ENCODE assay signal across 11 mouse cellular contexts in the genomic region with DNA sequence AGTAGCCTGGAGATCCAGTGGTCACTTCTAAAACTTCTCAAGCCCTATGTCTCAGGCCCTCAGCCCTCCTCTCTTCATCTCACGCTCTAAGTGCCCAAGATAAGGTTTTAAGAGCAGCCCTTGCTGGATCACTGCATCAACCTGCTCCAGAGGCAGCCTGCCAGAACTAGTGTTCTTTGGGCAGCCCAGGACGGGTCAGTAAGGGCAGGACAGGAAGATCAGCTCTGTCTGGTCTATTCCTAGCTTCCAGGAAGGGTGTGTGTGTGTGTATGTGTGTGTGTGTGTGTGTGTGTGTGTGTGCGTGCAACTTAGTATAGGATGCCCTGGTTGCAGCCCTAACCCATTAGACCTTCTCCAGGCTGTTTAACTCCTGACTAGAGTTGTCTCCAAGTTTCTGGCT. TPM values are rescaled to one million over a fixed set of nuclear protein-coding genes. Genes with fewer than 3 reads are reported as not detected.
DNase-seq lines count a peak whose midpoint lies in the region; ATAC-seq and TF ChIP-seq lines count a peak whose summit lies in the region.
"Had no signal": no experiment of that assay in that cellular context is flagged by ENCODE, and none has a peak within 500 bp of the region (broad histone marks: within the 10 kb centered on the region; RNA-seq: fewer than 3 reads in every experiment).

No protein-coding gene starts in this region.

- intact Hi-C loops in left cerebral cortex, postnatal 36 days (cut with DNase I), result no loop called here

- 0 out of 2 replicates have a peak overlapping the region, but pooled peaks have one; percentile 36 for H3K4me2 ChIP-seq in lung, postnatal 0 days (replicated peaks; ENCODE audit: low read depth, low read length)
- H3K4me2 ChIP-seq: limb, embryonic 12.5 days had no signal

- TF ChIP-seq CTCF in layer of hippocampus, adult 2 months (conservative IDR thresholded peaks at IDR 0.05), result no peak
- TF ChIP-seq CTCF in cortical plate, adult 2 months (IDR thresholded peaks at IDR 0.05; ENCODE audit: extremely low read depth, insufficient read depth, low read length), result no peak
- no peak for TF ChIP-seq CTCF in lung, postnatal 0 days (IDR thresholded peaks at IDR 0.05)

- no peak for DNase-seq in layer of hippocampus, adult 2 months (ENCODE audit: low spot score in 2 of 2)
- DNase-seq in layer of hippocampus, adult 9-10 months (ENCODE audit: low spot score), result no peak
- peak; percentile 61 for DNase-seq in kidney, adult 18-20 months
- no peak for DNase-seq in lung, postnatal 0 days (ENCODE audit: low spot score)
- DNase-seq in frontal cortex, adult 2 months (ENCODE audit: extremely low spot score in 1 of 2, low spot score in 1 of 2), result no peak
- no peak for DNase-seq in cerebellum, postnatal 14 days
- DNase-seq in left cerebral cortex, postnatal 36 days (ENCODE audit: low spot score in 2 of 2), result no peak

- no peaks in the 10 kb centered on the region for H3K9me3 ChIP-seq in lung, postnatal 0 days (ENCODE audit: low read length)
- H3K9me3 ChIP-seq: hindbrain, embryonic 10.5 days; limb, embryonic 12.5 days had no signal

- H3K27me3 ChIP-seq in lung, postnatal 0 days (replicated peaks; ENCODE audit: insufficient read depth, low read length), result no peaks in the 10 kb centered on the region

- H3K36me3 ChIP-seq in lung, postnatal 0 days (ENCODE audit: insufficient read depth, low read length), result no peaks in the 10 kb centered on the region
- H3K36me3 ChIP-seq: hindbrain, embryonic 10.5 days; limb, embryonic 12.5 days had no signal

- H3K4me1 ChIP-seq in cortical plate, adult 2 months (ENCODE audit: control insufficient read depth, insufficient read depth, low read length), result 0 out of 2 replicates have a peak, but pooled peaks cover 3% of the 10 kb centered on the region
- H3K4me1 ChIP-seq in lung, postnatal 0 days (ENCODE audit: insufficient read depth, low read depth, low read length), result no peaks in the 10 kb centered on the region; the same call in 1 of the 2 replicates
- H3K4me1 ChIP-seq: limb, embryonic 12.5 days had no signal

- H3K27ac ChIP-seq in layer of hippocampus, adult 2 months, result peak overlapping the region; percentile 88
- 0 out of 2 replicates have a peak overlapping the region, but pooled peaks have one; percentile 26 for H3K27ac ChIP-seq in cortical plate, adult 2 months (ENCODE audit: insufficient read depth, low read length)
- H3K27ac ChIP-seq in lung, postnatal 0 days (ENCODE audit: low read length), result peak overlapping the region; percentile 14; the same call in 1 of the 2 replicates
- H3K27ac ChIP-seq: limb, embryonic 12.5 days had no signal

- 0 out of 2 replicates have a peak, but pooled peaks have one; percentile 3 for TF ChIP-seq EP300 in lung, postnatal 0 days (IDR thresholded peaks at IDR 0.05)

- WGBS in lung, postnatal 0 days, result 26% methylated on average over 3 of the region's 3 CpGs

- H3K4me3 ChIP-seq in layer of hippocampus, adult 2 months, result peak overlapping the region; percentile 63
- H3K4me3 ChIP-seq in cortical plate, adult 2 months (ENCODE audit: insufficient read depth, low read length), result peak overlapping the region; percentile 40
- H3K4me3 ChIP-seq in lung, postnatal 0 days (ENCODE audit: low read depth, low read length), result peak overlapping the region; percentile 12; the same call in 1 of the 2 replicates
- H3K4me3 ChIP-seq: hindbrain, embryonic 10.5 days; limb, embryonic 12.5 days had no signal

- no peak overlapping the region for H3K9ac ChIP-seq in lung, postnatal 0 days (replicated peaks; ENCODE audit: low read depth)
- H3K9ac ChIP-seq: limb, embryonic 12.5 days had no signal

- peak; percentile 68 for ATAC-seq in lung, postnatal 0 days

- no peak for TF ChIP-seq POLR2A in cortical plate, adult 2 months (IDR thresholded peaks at IDR 0.05; ENCODE audit: extremely low read depth, insufficient read depth, low read length)

RNA-seq across cellular contexts. Expression of gene Rgs14, which starts 0.7 kb away (rescaled TPM):
- 100 to 1,000 TPM; 113 to 119 TPM for total RNA-seq in layer of hippocampus, adult 2 months (2021)
- 40.2 and 44.9 TPM in 2 replicates for polyA plus RNA-seq in cortical plate, adult 2 months (2012; rRNA removed)
- 2.7 and 2.8 TPM in 2 replicates for polyA plus RNA-seq in lung, postnatal 0 days (2015; fragmentation: Nextera tagmentation; extraction: Ambion mirVana)
- 32.8 and 44.1 TPM in 2 replicates for polyA plus RNA-seq in frontal cortex, adult 2 months (2012; rRNA removed)
- total RNA-seq in left cerebral cortex, postnatal 36 days (2021), result 10 to 100 TPM; 52.3 to 53.7 TPM

RNA-seq across cellular contexts. Expression of gene Lman2, which starts 7.7 kb away (rescaled TPM):
- 10 to 100 TPM; 66.2 to 66.8 TPM for total RNA-seq in layer of hippocampus, adult 2 months (2021)
- polyA plus RNA-seq in cortical plate, adult 2 months (2012; rRNA removed), result 53.0 and 57.0 TPM in 2 replicates
- polyA plus RNA-seq in lung, postnatal 0 days (2015; fragmentation: Nextera tagmentation; extraction: Ambion mirVana), result 63.6 and 66.5 TPM in 2 replicates
- polyA plus RNA-seq in frontal cortex, adult 2 months (2012; rRNA removed), result 52.9 and 57.3 TPM in 2 replicates
- total RNA-seq in left cerebral cortex, postnatal 36 days (2021), result 10 to 100 TPM; 54.9 to 61.3 TPM

RNA-seq across cellular contexts. Expression of gene Slc34a1, which starts 27.8 kb away (rescaled TPM):
- total RNA-seq in layer of hippocampus, adult 2 months (2021), result under 1 TPM in 1 of 2 experiments, not detected in 1; 0.15 TPM
- polyA plus RNA-seq in cortical plate, adult 2 months (2012; rRNA removed), result 0.21 and 0.30 TPM in 2 replicates
- polyA plus RNA-seq in lung, postnatal 0 days (2015; fragmentation: Nextera tagmentation; extraction: Ambion mirVana), result not detected in 2 replicates
- 0.54 and 0.55 TPM in 2 replicates for polyA plus RNA-seq in frontal cortex, adult 2 months (2012; rRNA removed)
- under 1 TPM; 0.48 to 0.54 TPM for total RNA-seq in left cerebral cortex, postnatal 36 days (2021)
- total RNA-seq: ES-E14 had no signal
- polyA plus RNA-seq: limb, embryonic 12.5 days had no signal

RNA-seq across cellular contexts. Expression of gene Mxd3, which starts 40.6 kb away (rescaled TPM):
- total RNA-seq in layer of hippocampus, adult 2 months (2021), result 1 to 10 TPM; 1.2 to 1.8 TPM
- polyA plus RNA-seq in cortical plate, adult 2 months (2012; rRNA removed), result 1.2 and 1.9 TPM in 2 replicates
- 3.1 and 5.0 TPM in 2 replicates for polyA plus RNA-seq in lung, postnatal 0 days (2015; fragmentation: Nextera tagmentation; extraction: Ambion mirVana)
- 1.3 and 1.5 TPM in 2 replicates for polyA plus RNA-seq in frontal cortex, adult 2 months (2012; rRNA removed)
- 1 to 10 TPM; 1.4 to 2.5 TPM for total RNA-seq in left cerebral cortex, postnatal 36 days (2021)

RNA-seq across cellular contexts. Expression of gene Pfn3, which starts 44.8 kb away (rescaled TPM):
- not detected for total RNA-seq in layer of hippocampus, adult 2 months (2021)
- 0.40 and 0.56 TPM in 2 replicates for polyA plus RNA-seq in cortical plate, adult 2 months (2012; rRNA removed)
- not detected in 2 replicates for polyA plus RNA-seq in lung, postnatal 0 days (2015; fragmentation: Nextera tagmentation; extraction: Ambion mirVana)
- 0.34 and 0.42 TPM in 2 replicates for polyA plus RNA-seq in frontal cortex, adult 2 months (2012; rRNA removed)
- total RNA-seq in left cerebral cortex, postnatal 36 days (2021), result not detected
- total RNA-seq: ES-E14 had no signal
- polyA plus RNA-seq: hindbrain, embryonic 10.5 days; limb, embryonic 12.5 days had no signal

Comparison
In these comparisons a context has a peak if more than half of its experiments do, and no peak if none do; other contexts are left out.
1. H3K27ac ChIP-seq: peak in every context shown above with its lines; median percentile 88 in layer of hippocampus, adult 2 months; 26 in cortical plate, adult 2 months; 14 in lung, postnatal 0 days.
2. H3K4me3 ChIP-seq: peak in every context shown above with its lines; median percentile 63 in layer of hippocampus, adult 2 months; 40 in cortical plate, adult 2 months; 12 in lung, postnatal 0 days.